Mouse (Mus musculus): ENCODE data around the gene Nckipsd. TPM values are rescaled to one million over a fixed set of nuclear protein-coding genes. Genes with fewer than 3 reads are reported as not detected.

Nckipsd gene
- polyA plus RNA-seq, 1 experiment from 2014 or later = 4.5 TPM

- 71% methylated on average over 4 of the region's 4 CpGs for WGBS (ENCODE audit: insufficient replicate concordance)
- ATAC-seq (no peak), DNase-seq (no peak)
- Histone ChIP-seq H3K27me3 (ENCODE audit: insufficient read depth, low read length) (no peaks in the 10 kb centered on the region), H3K9me3 (ENCODE audit: low read length) (no peaks in the 10 kb centered on the region), H3K36me3 (replicated peaks; ENCODE audit: insufficient read depth, low read length) (no peaks in the 10 kb centered on the region), H3K4me3 (ENCODE audit: low read depth, low read length) (no peak overlapping the region), H3K4me1 (ENCODE audit: insufficient read depth) (peaks cover 3% of the 10 kb centered on the region; the same call in 1 of the 2 replicates), H3K27ac (ENCODE audit: low read depth) (no peak overlapping the region), H3K4me2 (ENCODE audit: low read depth, low read length) (no peak overlapping the region), H3K9ac (replicated peaks) (no peak overlapping the region)
- TF ChIP-seq CTCF (IDR thresholded peaks at IDR 0.05; ENCODE audit: low read depth) (no peak), EP300 (IDR thresholded peaks at IDR 0.05; ENCODE audit: low read depth) (no peak)
These were observed 30.9 kb upstream of the Nckipsd start for GRCm38 (mm10) chr9:108777276-108777675.

- Histone ChIP-seq H3K9me3 (ENCODE audit: low read length) (no peaks in the 10 kb centered on the region), H3K4me1 (ENCODE audit: insufficient read depth) (peaks cover 18% of the 10 kb centered on the region), H3K27ac (ENCODE audit: low read depth) (no peak overlapping the region), H3K4me2 (ENCODE audit: low read depth, low read length) (no peak overlapping the region), H3K9ac (replicated peaks) (no peak overlapping the region), H3K4me3 (ENCODE audit: low read depth, low read length) (no peak overlapping the region), H3K36me3 (replicated peaks; ENCODE audit: insufficient read depth, low read length) (no peaks in the 10 kb centered on the region), H3K27me3 (ENCODE audit: insufficient read depth, low read length) (no peaks in the 10 kb centered on the region)
- ATAC-seq = no peak
- DNase-seq = no peak
- 61% methylated on average over 5 of the region's 5 CpGs for WGBS (ENCODE audit: insufficient replicate concordance)
- no peak for TF ChIP-seq CTCF (IDR thresholded peaks at IDR 0.05; ENCODE audit: low read depth)
- no peak for TF ChIP-seq EP300 (IDR thresholded peaks at IDR 0.05; ENCODE audit: low read depth)
These were observed 27.2 kb upstream of the Nckipsd start for GRCm38 (mm10) chr9:108780959-108781358.

- no peak for ATAC-seq
- Histone ChIP-seq H3K9ac (replicated peaks) (no peak overlapping the region), H3K4me2 (ENCODE audit: low read depth, low read length) (no peak overlapping the region), H3K9me3 (ENCODE audit: low read length) (no peaks in the 10 kb centered on the region), H3K27me3 (ENCODE audit: insufficient read depth, low read length) (no peaks in the 10 kb centered on the region), H3K4me1 (ENCODE audit: insufficient read depth) (peaks cover 25% of the 10 kb centered on the region), H3K4me3 (ENCODE audit: low read depth, low read length) (no peak overlapping the region), H3K36me3 (replicated peaks; ENCODE audit: insufficient read depth, low read length) (no peaks in the 10 kb centered on the region; the same call in 1 of the 2 replicates), H3K27ac (ENCODE audit: low read depth) (no peak overlapping the region)
- no peak for TF ChIP-seq CTCF (IDR thresholded peaks at IDR 0.05; ENCODE audit: low read depth)
- no peak for TF ChIP-seq EP300 (IDR thresholded peaks at IDR 0.05; ENCODE audit: low read depth)
- no peak for DNase-seq
- WGBS (ENCODE audit: insufficient replicate concordance) = 64% methylated on average over 4 of the region's 4 CpGs
These were observed 26.3 kb upstream of the Nckipsd start for GRCm38 (mm10) chr9:108781891-108782290.

- no peaks in the 10 kb centered on the region for H3K9me3 ChIP-seq (ENCODE audit: low read length)
- H3K27ac ChIP-seq (ENCODE audit: low read depth) = peak overlapping the region; percentile 49; the same call in 1 of the 2 replicates
- H3K9ac ChIP-seq (replicated peaks) = no peak overlapping the region
- H3K27me3 ChIP-seq (ENCODE audit: insufficient read depth, low read length) = no peaks in the 10 kb centered on the region
- peak overlapping the region; percentile 86 for H3K4me3 ChIP-seq (ENCODE audit: low read depth, low read length)
- ATAC-seq = no peak
- no peaks in the 10 kb centered on the region; the same call in 1 of the 2 replicates for H3K36me3 ChIP-seq (replicated peaks; ENCODE audit: insufficient read depth, low read length)
- DNase-seq = no peak
- WGBS (ENCODE audit: insufficient replicate concordance) = 34% methylated on average over 9 of the region's 9 CpGs
- H3K4me2 ChIP-seq (ENCODE audit: low read depth, low read length) = peak overlapping the region; percentile 73
- TF ChIP-seq EP300 (IDR thresholded peaks at IDR 0.05; ENCODE audit: low read depth) (no peak), CTCF (IDR thresholded peaks at IDR 0.05; ENCODE audit: low read depth) (no peak)
- peaks cover 35% of the 10 kb centered on the region for H3K4me1 ChIP-seq (ENCODE audit: insufficient read depth)
These were observed 25.2 kb upstream of the Nckipsd start for GRCm38 (mm10) chr9:108782836-108783547.

GRCm38 (mm10) chr9:108783548-108784463 is 24.4 kb upstream of the Nckipsd start, which contains the start of gene Ip6k2:
Gene Ip6k2, plus strand, starts transcription at chr9:108783796.
- H3K27ac ChIP-seq (ENCODE audit: low read depth) = peak within 1 kb of the TSS; percentile 90
- WGBS (ENCODE audit: insufficient replicate concordance) = under 1% methylated on average over 55 of the region's 56 CpGs
- peak within 1 kb of the TSS; percentile 73 for H3K4me2 ChIP-seq (ENCODE audit: low read depth, low read length)
- peak within 1 kb of the TSS; percentile 86 for H3K4me3 ChIP-seq (ENCODE audit: low read depth, low read length)
- no peaks in the 10 kb centered on the region for H3K27me3 ChIP-seq (ENCODE audit: insufficient read depth, low read length)
- H3K9ac ChIP-seq (replicated peaks) = peak within 1 kb of the TSS; percentile 89
- H3K36me3 ChIP-seq (replicated peaks; ENCODE audit: insufficient read depth, low read length) = peaks cover 5% of the 10 kb centered on the region; the same call in 1 of the 2 replicates
- H3K4me1 ChIP-seq (ENCODE audit: insufficient read depth) = peaks cover 42% of the 10 kb centered on the region
- no peaks in the 10 kb centered on the region for H3K9me3 ChIP-seq (ENCODE audit: low read length)
- DNase-seq (peak; percentile 97), ATAC-seq (peak; percentile 97)
- TF ChIP-seq CTCF (IDR thresholded peaks at IDR 0.05; ENCODE audit: low read depth) (no peak), EP300 (IDR thresholded peaks at IDR 0.05; ENCODE audit: low read depth) (peak; percentile 71)

- H3K4me1 ChIP-seq (ENCODE audit: insufficient read depth) = peaks cover 50% of the 10 kb centered on the region
- no peak for DNase-seq
- peak overlapping the region; percentile 86 for H3K4me3 ChIP-seq (ENCODE audit: low read depth, low read length)
- H3K27me3 ChIP-seq (ENCODE audit: insufficient read depth, low read length) = no peaks in the 10 kb centered on the region
- TF ChIP-seq EP300 (IDR thresholded peaks at IDR 0.05; ENCODE audit: low read depth) (no peak), CTCF (IDR thresholded peaks at IDR 0.05; ENCODE audit: low read depth) (no peak)
- no peak overlapping the region; the same call in 1 of the 2 replicates for H3K9ac ChIP-seq (replicated peaks)
- ATAC-seq = no peak
- peak overlapping the region; percentile 73 for H3K4me2 ChIP-seq (ENCODE audit: low read depth, low read length)
- no peaks in the 10 kb centered on the region for H3K9me3 ChIP-seq (ENCODE audit: low read length)
- H3K27ac ChIP-seq (ENCODE audit: low read depth) = peak overlapping the region; percentile 19; the same call in 1 of the 2 replicates
- H3K36me3 ChIP-seq (replicated peaks; ENCODE audit: insufficient read depth, low read length) = peaks cover 6% of the 10 kb centered on the region; the same call in 1 of the 2 replicates
These were observed 22.8 kb upstream of the Nckipsd start for GRCm38 (mm10) chr9:108785416-108785815.
